Mouse (Mus musculus): ENCODE measurements around the gene Vopp1. TPM values are rescaled to one million over a fixed set of nuclear protein-coding genes. Genes with fewer than 3 reads are reported as not detected.
"Not testable (repeated sequence)": the region's sequence is repeated elsewhere in the genome, so short reads cannot be mapped to it uniquely, and the experiment has no call there.

Gene Vopp1
- 39.7 and 42.4 TPM in 2 replicates for polyA plus RNA-seq (2015; fragmentation: Nextera tagmentation; extraction: Ambion mirVana)

DNA sequence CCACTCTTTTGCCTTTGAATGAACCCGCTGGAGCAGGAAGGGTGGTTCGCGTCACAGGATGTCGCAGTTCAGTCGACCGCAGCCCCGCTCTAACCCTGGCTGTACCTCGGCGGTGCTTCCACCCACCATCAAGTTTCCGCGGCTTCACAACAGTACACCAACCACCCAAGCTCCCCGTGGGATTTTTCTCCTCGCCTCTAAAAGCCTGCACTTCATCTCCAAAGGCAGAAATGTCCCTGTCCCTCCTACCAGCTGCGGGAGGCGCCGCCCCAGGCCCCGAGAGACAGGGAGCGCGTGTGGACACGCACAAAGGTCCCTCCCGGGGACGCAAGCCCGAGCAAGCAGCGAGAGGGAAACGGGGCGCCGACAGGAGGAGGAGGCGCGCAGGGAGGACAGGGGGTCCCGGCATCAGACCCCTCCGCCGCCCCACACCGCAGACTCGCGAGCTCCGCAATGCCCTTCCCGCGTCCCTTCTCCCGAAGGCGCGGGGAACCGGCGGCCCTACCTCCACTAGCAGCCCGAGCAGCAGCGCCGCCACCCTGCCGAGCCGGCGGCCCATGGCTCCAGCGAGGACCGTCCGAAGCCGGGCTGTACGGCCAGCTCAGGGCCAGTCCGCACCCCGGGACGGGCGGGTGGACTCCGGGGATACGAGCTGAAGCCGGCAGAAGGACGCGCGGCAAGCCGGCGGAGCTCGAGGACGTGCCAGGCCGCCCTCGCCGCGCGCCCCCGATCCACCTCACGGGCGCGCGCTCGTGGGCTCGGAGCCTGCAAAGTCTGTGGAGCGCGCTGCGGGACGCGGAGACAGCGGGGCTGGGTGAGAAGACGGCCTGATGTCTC, at the start of gene Vopp1:
TSS of gene Vopp1 (minus strand) at position 738 of the 837 bp plus-strand sequence.
- ATAC-seq (ENCODE audit: insufficient number of reproducible peaks, low FRiP score, low TSS enrichment, low read depth) = peak; percentile 87
- Histone ChIP-seq H3K36me3 (no peaks in the 10 kb centered on the region), H3K4me1 (peaks cover 11% of the 10 kb centered on the region), H3K9ac (peak within 1 kb of the TSS; percentile 93), H3K27me3 (no peaks in the 10 kb centered on the region), H3K27ac (replicated peaks) (peak within 1 kb of the TSS; percentile 91), H3K9me3 (replicated peaks) (no peaks in the 10 kb centered on the region), H3K4me3 (replicated peaks) (peak within 1 kb of the TSS; percentile 90), H3K4me2 (replicated peaks) (peak within 1 kb of the TSS; percentile 53)
- WGBS = under 1% methylated on average over 85 of the region's 87 CpGs

DNA sequence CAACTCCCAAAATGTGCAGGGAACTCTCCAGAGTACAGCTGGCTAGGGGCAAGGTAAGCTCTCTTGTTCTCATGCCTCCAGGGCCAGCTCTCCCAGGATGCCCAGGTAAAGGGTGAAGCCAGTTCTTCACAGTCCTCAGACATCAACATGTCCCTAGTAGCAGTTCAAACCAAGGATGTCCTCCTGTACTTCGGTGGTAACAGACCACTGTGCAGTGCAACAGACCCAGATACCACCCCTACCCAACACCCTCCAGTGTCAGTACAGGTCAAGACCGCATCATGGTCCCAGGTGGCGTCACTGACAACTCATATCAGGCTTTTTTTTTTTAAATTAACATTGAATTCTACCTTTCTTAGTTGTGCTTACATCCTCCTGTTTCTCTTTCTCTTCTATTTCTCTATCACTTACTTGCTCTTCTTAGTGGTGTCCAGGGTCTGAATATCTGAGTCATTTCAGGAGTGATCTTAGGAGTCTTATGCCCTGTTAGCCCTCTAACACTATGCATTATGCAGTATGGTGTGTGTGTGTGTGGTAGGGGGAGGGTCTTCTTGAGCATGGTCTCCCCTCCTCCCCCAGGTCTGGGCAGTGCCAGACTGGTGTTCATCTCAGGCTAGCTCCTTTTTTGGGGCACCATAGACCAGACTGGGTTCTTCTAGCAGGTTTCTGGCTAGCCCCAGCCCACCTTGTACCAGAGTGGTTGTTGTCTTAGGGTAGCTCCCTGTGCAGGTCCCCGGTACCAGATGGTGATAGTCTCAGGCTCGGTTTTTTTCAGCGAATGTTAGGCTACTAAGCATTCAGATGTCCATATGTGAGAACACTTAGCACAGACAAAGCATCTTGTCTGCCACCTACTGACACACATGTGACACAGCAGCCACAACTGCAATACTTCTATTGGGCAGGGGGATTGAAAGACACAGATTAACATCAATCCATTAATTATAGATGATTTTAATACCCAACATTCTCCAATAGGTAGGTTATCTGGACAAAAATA, 34.4 kb upstream of the Vopp1 start:
- H3K4me2 ChIP-seq (replicated peaks) = 0 out of 2 replicates have a peak overlapping the region, but pooled peaks have one; percentile 24
- no peak overlapping the region for H3K4me3 ChIP-seq (replicated peaks)
- no peak overlapping the region for H3K27ac ChIP-seq (replicated peaks)
- no peaks in the 10 kb centered on the region for H3K27me3 ChIP-seq
- no peak overlapping the region for H3K9ac ChIP-seq
- 48% methylated on average over 6 of the region's 6 CpGs for whole genome bisulfite sequencing
- no peak for ATAC-seq (ENCODE audit: insufficient number of reproducible peaks, low FRiP score, low TSS enrichment, low read depth)
- no peaks in the 10 kb centered on the region for H3K9me3 ChIP-seq (replicated peaks)
- no peaks in the 10 kb centered on the region for H3K4me1 ChIP-seq
- H3K36me3 ChIP-seq = no peaks in the 10 kb centered on the region

DNA sequence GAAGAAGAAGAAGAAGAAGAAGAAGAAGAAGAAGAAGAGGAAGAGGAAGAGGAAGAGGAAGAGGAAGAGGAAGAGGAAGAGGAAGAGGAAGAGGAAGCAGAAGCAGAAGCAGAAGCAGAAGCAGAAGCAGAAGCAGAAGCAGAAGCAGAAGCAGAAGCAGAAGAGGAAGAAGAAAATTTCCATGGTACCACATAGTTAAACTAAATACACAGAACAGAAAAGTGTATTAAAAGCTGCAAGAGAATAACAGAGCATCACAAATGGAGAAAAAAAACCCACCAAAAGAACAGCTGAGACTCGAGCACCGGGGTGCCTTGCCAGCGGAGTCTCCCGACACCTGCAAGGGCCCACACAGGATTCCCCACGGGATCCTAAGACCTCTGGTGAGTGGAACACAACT, 26.2 kb upstream of the Vopp1 start:
- not testable (repeated sequence) for H3K4me3 ChIP-seq (replicated peaks); H3K27ac ChIP-seq (replicated peaks); H3K27me3 ChIP-seq; ATAC-seq (ENCODE audit: insufficient number of reproducible peaks, low FRiP score, low TSS enrichment, low read depth); H3K36me3 ChIP-seq; H3K4me1 ChIP-seq; H3K9me3 ChIP-seq (replicated peaks); H3K9ac ChIP-seq; H3K4me2 ChIP-seq (replicated peaks)
- 87% methylated on average over 5 of the region's 5 CpGs for WGBS

DNA sequence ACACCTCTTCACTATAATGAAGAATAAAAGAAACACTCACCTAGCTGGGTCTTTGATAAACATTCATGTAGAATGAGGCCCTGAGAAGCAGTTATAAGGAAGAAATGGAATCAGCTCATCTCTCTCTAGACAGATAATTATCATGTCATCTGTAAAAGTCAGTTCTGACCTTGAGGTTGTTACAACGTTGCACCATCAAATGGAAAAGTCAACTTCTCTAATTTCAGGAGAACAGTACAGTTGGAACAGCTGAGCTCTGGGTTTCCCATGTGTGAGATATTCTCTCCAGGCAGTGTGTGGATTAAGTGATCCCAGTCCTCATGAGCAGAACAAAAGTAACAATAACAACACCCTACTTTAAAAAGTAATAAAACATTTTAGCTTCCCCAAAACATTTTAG, 25.3 kb upstream of the Vopp1 start, which contains the start of gene Vmn1r21:
TSS of gene Vmn1r21 (minus strand) at position 58 of the 400 bp plus-strand sequence.
- no peaks in the 10 kb centered on the region for H3K9me3 ChIP-seq (replicated peaks)
- no peak within 1 kb of the TSS for H3K4me2 ChIP-seq (replicated peaks)
- H3K27me3 ChIP-seq = no peaks in the 10 kb centered on the region
- no peaks in the 10 kb centered on the region for H3K36me3 ChIP-seq
- H3K27ac ChIP-seq (replicated peaks) = no peak within 1 kb of the TSS
- H3K4me1 ChIP-seq = no peaks in the 10 kb centered on the region
- no peak within 1 kb of the TSS for H3K9ac ChIP-seq
- no peak for ATAC-seq (ENCODE audit: insufficient number of reproducible peaks, low FRiP score, low TSS enrichment, low read depth)
- WGBS = 37% methylated on average over 1 of the region's 1 CpGs
- H3K4me3 ChIP-seq (replicated peaks) = no peak within 1 kb of the TSS

DNA sequence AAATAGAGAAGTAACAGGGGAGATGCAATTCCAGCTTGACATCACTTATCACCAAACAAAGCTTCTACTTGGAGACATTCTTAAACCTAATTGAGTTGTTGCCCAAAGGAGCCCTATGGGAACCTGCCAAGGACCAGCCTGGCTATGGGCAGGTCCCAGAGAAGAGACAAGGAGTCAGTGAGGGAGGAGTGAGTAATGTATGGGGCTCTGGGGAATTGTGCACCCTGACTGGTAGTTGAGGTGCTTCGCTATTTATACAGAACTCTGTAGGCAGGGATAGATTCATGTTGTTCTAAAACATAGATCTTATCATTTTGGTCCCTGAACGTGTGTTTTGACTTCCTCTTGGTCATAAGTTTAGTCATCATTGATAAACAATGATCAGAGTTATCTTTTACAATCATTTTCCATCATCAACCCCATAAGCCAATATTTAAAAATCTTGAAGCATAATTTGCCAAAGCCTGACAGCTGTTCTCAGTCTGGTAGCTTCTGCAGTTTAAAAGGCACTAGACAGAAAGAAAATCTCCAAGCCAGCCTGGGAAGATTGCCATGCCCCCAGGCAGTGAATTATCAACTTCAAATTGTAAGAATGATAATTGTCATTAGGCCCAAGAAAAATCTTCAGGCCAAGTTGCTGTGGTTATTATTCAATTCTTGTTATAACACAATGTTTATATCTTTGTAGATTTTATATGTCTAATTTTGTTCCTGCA, 14.9 kb upstream of the Vopp1 start:
- Histone ChIP-seq H3K4me3 (replicated peaks) (no peak overlapping the region), H3K27ac (replicated peaks) (no peak overlapping the region), H3K4me1 (no peaks in the 10 kb centered on the region), H3K36me3 (no peaks in the 10 kb centered on the region), H3K9ac (no peak overlapping the region), H3K27me3 (no peaks in the 10 kb centered on the region), H3K9me3 (replicated peaks) (no peaks in the 10 kb centered on the region), H3K4me2 (replicated peaks) (no peak overlapping the region)
- ATAC-seq (ENCODE audit: insufficient number of reproducible peaks, low FRiP score, low TSS enrichment, low read depth) = no peak
- 69% methylated on average over 2 of the region's 2 CpGs for WGBS

DNA sequence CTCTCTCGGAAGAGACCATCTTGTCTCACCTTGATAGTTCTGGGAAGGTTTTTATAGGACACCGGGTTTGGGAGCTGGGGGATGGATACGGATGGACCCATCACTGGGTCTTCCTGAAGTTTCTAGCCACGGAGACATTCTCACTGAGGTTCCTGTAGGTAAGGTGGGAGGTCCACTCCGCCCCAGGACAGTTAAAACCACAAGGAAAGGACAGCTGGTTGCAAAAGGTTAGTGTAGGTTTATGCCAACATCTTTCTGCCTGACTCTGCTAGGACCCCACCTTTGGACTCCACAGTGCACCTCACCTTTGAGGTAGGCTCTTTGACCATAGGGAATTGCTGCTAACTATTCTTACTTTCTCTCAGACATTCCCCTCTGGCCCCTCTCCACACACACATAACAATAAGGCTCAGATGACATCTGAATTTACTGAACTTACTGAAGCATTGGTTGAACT, 328 bp upstream of the Vopp1 start:
- no peak for ATAC-seq (ENCODE audit: insufficient number of reproducible peaks, low FRiP score, low TSS enrichment, low read depth)
- H3K9ac ChIP-seq = peak overlapping the region; percentile 93
- H3K36me3 ChIP-seq = no peaks in the 10 kb centered on the region
- H3K27ac ChIP-seq (replicated peaks) = peak overlapping the region; percentile 91; the same call in 1 of the 2 replicates
- peak overlapping the region; percentile 53 for H3K4me2 ChIP-seq (replicated peaks)
- no peaks in the 10 kb centered on the region for H3K27me3 ChIP-seq
- H3K4me3 ChIP-seq (replicated peaks) = peak overlapping the region; percentile 90
- peaks cover 11% of the 10 kb centered on the region for H3K4me1 ChIP-seq
- 2% methylated on average over 5 of the region's 5 CpGs for WGBS
- H3K9me3 ChIP-seq (replicated peaks) = no peaks in the 10 kb centered on the region

DNA sequence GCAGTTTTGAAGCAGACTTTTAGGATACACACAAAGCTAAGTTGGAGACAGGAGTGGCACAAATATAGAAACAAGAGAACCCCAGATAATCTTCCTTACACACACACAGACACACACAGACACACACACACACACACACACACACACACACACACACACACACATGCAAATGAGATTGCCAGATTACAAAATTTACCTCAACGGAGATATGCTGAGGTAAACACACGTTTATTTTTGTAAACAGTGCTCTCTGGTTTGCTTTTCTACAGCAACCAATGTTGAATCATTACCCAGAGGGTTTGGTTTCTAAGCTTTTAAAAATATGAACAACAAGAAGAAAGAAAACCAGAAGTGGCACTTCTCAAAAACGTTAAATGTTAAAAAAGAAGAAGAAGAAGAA, 1.5 kb downstream of the Vopp1 start:
- Histone ChIP-seq H3K9me3 (replicated peaks) (no peaks in the 10 kb centered on the region), H3K9ac (no peak overlapping the region), H3K27ac (replicated peaks) (no peak overlapping the region), H3K4me3 (replicated peaks) (0 out of 2 replicates have a peak overlapping the region, but pooled peaks have one; percentile 7), H3K4me1 (peaks cover 11% of the 10 kb centered on the region), H3K27me3 (no peaks in the 10 kb centered on the region), H3K36me3 (no peaks in the 10 kb centered on the region), H3K4me2 (replicated peaks) (peak overlapping the region; percentile 27; the same call in 1 of the 2 replicates)
- WGBS = 17% methylated on average over 3 of the region's 3 CpGs
- ATAC-seq (ENCODE audit: insufficient number of reproducible peaks, low FRiP score, low TSS enrichment, low read depth) = no peak

DNA sequence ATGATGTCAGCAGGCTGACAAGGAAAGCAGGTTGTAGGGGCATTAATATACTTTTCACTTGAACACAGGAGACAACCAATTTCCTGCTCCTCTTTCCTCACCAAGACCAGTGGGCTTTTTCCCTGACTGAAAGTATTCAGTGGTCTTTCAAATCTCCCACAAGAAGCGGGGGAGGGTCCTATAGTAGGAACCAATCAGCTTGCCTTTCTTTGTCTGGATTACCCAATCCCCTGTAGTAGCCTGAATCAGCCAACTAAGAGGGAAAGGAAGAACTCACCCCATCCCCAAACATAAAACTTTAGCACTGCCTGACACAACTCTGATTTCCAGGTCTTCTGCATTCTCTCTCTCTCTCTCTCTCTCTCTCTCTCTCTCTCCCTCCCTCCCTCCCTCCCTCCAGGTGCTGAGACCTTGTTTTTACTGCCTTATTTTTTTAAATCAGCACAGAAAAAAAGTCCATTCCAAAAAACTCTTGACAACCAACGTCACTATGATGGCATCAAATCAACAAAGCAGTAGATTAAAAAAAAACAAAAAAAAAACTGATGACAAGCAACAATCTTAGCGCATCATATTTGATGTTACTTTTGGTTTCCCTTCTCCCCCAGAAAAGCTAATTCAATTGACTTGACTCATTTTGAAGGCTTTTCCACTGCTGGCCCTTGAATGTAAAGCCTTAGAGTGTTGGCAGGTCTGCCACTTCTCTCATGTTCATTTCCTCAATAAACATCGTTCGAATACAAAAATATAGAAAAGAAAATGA, 2.1 kb downstream of the Vopp1 start:
- Histone ChIP-seq H3K4me1 (peaks cover 11% of the 10 kb centered on the region), H3K9me3 (replicated peaks) (no peaks in the 10 kb centered on the region), H3K36me3 (no peaks in the 10 kb centered on the region), H3K9ac (no peak overlapping the region), H3K4me2 (replicated peaks) (peak overlapping the region; percentile 27; the same call in 1 of the 2 replicates), H3K4me3 (replicated peaks) (no peak overlapping the region), H3K27me3 (no peaks in the 10 kb centered on the region), H3K27ac (replicated peaks) (no peak overlapping the region)
- no peak for ATAC-seq (ENCODE audit: insufficient number of reproducible peaks, low FRiP score, low TSS enrichment, low read depth)
- WGBS = 51% methylated on average over 5 of the region's 5 CpGs

DNA sequence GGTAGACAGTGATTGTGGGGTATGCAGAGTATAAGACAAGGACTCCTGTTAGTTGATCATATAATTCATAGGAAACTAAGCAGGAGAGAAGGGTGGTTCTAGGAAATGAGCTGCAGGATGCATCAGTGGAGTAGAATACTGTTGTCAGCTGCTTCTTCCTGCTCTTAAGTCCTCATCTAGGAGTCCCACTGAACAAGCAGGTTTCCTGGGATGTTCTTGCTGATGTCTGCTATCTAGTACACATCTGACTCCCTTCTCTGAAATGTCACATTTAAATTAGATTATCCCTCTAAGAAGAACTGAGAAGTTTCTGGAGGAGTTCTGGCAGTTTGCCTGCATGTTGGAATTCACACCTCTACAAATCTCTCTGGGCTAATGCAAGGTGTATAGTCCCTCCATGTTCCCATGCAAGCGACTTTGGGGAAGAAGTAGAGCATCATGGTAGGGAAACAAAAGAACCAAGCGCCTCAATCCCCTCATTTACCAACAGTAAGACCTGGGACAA, 10.5 kb downstream of the Vopp1 start:
- no peak for ATAC-seq (ENCODE audit: insufficient number of reproducible peaks, low FRiP score, low TSS enrichment, low read depth)
- Histone ChIP-seq H3K4me3 (replicated peaks) (no peak overlapping the region), H3K27me3 (no peaks in the 10 kb centered on the region), H3K36me3 (no peaks in the 10 kb centered on the region), H3K9ac (no peak overlapping the region), H3K4me2 (replicated peaks) (no peak overlapping the region), H3K9me3 (replicated peaks) (no peaks in the 10 kb centered on the region), H3K4me1 (peaks cover 7% of the 10 kb centered on the region; the same call in 1 of the 2 replicates), H3K27ac (replicated peaks) (no peak overlapping the region)
- WGBS = 86% methylated on average over 2 of the region's 2 CpGs

Data from embryonic facial prominence, embryonic 15.5 days (tissue).